Mouse (Mus musculus) CH12.LX (cell line): ENCODE data around the gene Duxbl1. TPM values are rescaled to one million over a fixed set of nuclear protein-coding genes. Genes with fewer than 3 reads are reported as not detected.
"Not testable (repeated sequence)": the region's sequence is repeated elsewhere in the genome, so short reads cannot be mapped to it uniquely, and the experiment has no call there.

ENCODE experiments used
- DNase-seq: peaks from one replicate; pipeline ENCODE4 v3.0.0-alpha.2; 2013; ENCODE audit errors: extremely low read depth
- H3K27ac ChIP-seq: 2 replicates; pipeline ENCODE4 v1.5.1; 2012; ENCODE audit warnings: low read depth, mild to moderate bottlenecking, control low read depth, moderate library complexity; ENCODE audit not compliant: insufficient read depth
- H3K27me3 ChIP-seq: replicated peaks from 2 replicates; pipeline ENCODE3; 2012; ENCODE audit warnings: inconsistent platforms
- H3K36me3 ChIP-seq, 2 experiments: replicated peaks in 1 of 2; 2 replicates each; pipeline versions ENCODE3 to v1.6.1; 2012; ENCODE audit warnings: inconsistent platforms in 1 of 2, low read length in 1 of 2, mild to moderate bottlenecking in 1 of 2, mixed read lengths in 1 of 2, moderate library complexity in 1 of 2; ENCODE audit not compliant: control insufficient read depth in 1 of 2, insufficient read depth in 1 of 2
- H3K4me1 ChIP-seq, 2 experiments: 2 replicates each; pipeline ENCODE4 v1.6.1; 2012; ENCODE audit warnings: inconsistent platforms in 1 of 2, moderate library complexity in 1 of 2; ENCODE audit not compliant: insufficient read depth in 2 of 2, control insufficient read depth in 1 of 2
- H3K4me2 ChIP-seq: 2 replicates; pipeline ENCODE4 v1.6.1; 2012; ENCODE audit warnings: low read depth, mild to moderate bottlenecking, control low read depth; ENCODE audit not compliant: poor library complexity, insufficient read depth, severe bottlenecking
- H3K4me3 ChIP-seq, 3 experiments: fragments of 150-350 bp in 1 of 3; sonication (generic) in 1 of 3; replicated peaks in 1 of 3; 2 replicates each; pipeline versions ENCODE3 to v1.5.1; 2011 to 2012; ENCODE audit warnings: low read depth in 2 of 3, low read length in 2 of 3, mild to moderate bottlenecking in 2 of 3, moderate library complexity in 2 of 3, control low read depth in 1 of 3, improper control_type of control experiment in 1 of 3, inconsistent platforms in 1 of 3, mixed read lengths in 1 of 3; ENCODE audit not compliant: poor library complexity in 1 of 3
- H3K79me2 ChIP-seq: replicated peaks from 2 replicates; pipeline ENCODE4 v1.6.1; 2012; ENCODE audit warnings: mild to moderate bottlenecking, moderate library complexity; ENCODE audit not compliant: control insufficient read depth, poor library complexity, insufficient read depth, severe bottlenecking; ENCODE audit errors: extremely low read depth
- H3K9ac ChIP-seq: 2 replicates; pipeline ENCODE4 v1.6.1; 2012; ENCODE audit warnings: low read depth, mild to moderate bottlenecking, control low read depth, moderate library complexity; ENCODE audit not compliant: insufficient read depth
- H3K9me3 ChIP-seq: replicated peaks from 2 replicates; pipeline ENCODE3; 2012; ENCODE audit warnings: low read length, inconsistent platforms, mixed read lengths
- dilution Hi-C: fragments of 300-500 bp; cut with MboI; formaldehyde crosslinking; loops from 2 replicates; pipeline ENCODE4 v1.14.3; 2020; ENCODE audit warnings: low sequenced_read_pairs; ENCODE audit not compliant: extremely low pct_unique_long_range_greater_than_20kb, extremely low pct_ligation_motif_present
- in situ Hi-C: fragments of 300-500 bp; cut with MboI; formaldehyde crosslinking; loops from 3 replicates; pipeline ENCODE4 v1.14.3; 2019; ENCODE audit warnings: low sequenced_read_pairs, low pct_ligation_motif_present, low pct_unique_long_range_greater_than_20kb, mixed read lengths
- polyA plus RNA-seq: library from polyadenylated mRNA; unstranded; fragments of >175 nt; gene quantifications from 2 replicates; pipeline ENCODE4 v1.2.1, GENCODE M21; 2012; ENCODE audit warnings: low read depth; ENCODE audit not compliant: insufficient read length
- total RNA-seq, 2 experiments: library from RNA; depleted of rRNA; stranded (reverse); fragments of 300-350 nt in 1 of 2; fragments of >200 nt in 1 of 2; gene quantifications; 2 replicates each; pipeline ENCODE4 v1.2.3; 2012 to 2014

The Duxbl1 gene
- total and polyA plus RNA-seq, 3 experiments, result not detected

DNA sequence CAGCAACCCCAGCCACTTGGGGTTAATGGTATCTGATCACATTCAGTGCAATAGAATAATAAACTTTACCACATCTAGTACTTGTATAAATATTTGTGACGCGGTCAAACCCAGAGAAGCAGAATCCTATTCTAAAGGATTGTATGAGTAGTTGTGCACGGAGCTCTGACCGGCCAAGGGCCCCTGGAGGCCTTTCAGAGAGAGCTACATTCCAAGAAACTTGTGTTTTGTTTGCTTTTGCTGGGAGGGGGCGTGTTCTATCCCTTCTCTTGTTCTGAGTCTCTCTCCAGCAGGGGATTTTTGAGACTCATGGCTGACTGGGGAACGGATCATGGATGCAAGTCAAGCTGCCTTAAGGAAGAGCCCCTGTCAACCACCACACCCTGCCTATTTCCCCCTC is 57.1 kb downstream of the Duxbl1 start:
- in situ Hi-C loops, dilution Hi-C loops, H3K36me3 ChIP-seq, H3K9me3 ChIP-seq, H3K4me1 ChIP-seq, H3K9ac ChIP-seq, H3K27me3 ChIP-seq, H3K79me2 ChIP-seq, H3K4me2 ChIP-seq, H3K4me3 ChIP-seq, H3K27ac ChIP-seq, DNase-seq: not testable (repeated sequence)

Other genes starting within 250 kb of the Duxbl1 start
- gene Zcchc24, start 209.5 kb upstream of the Duxbl1 start, total RNA-seq (2012; rRNA removed), result 0.04 and 0.08 TPM in 2 replicates
- 0.05 and 0.09 TPM in 2 replicates for gene Zcchc24, start 209.5 kb upstream of the Duxbl1 start, total RNA-seq (2014; rRNA removed)
- gene Zcchc24, start 209.5 kb upstream of the Duxbl1 start, polyA plus RNA-seq, result 0.40 and 0.44 TPM in 2 replicates
- gene Anxa11, start 136.4 kb upstream of the Duxbl1 start, total RNA-seq (2012; rRNA removed), result 8.4 and 8.8 TPM in 2 replicates
- gene Anxa11, start 136.4 kb upstream of the Duxbl1 start, total RNA-seq (2014; rRNA removed), result 4.6 and 5.0 TPM in 2 replicates
- gene Anxa11, start 136.4 kb upstream of the Duxbl1 start, polyA plus RNA-seq, result 31.4 and 35.0 TPM in 2 replicates
- gene Plac9a, start 75.5 kb upstream of the Duxbl1 start, total RNA-seq (2012; rRNA removed), result not detected in 2 replicates
- gene Plac9a, start 75.5 kb upstream of the Duxbl1 start, total RNA-seq (2014; rRNA removed), result not detected in 2 replicates
- gene Plac9a, start 75.5 kb upstream of the Duxbl1 start, polyA plus RNA-seq, result not detected in 2 replicates
- gene Tmem254a, start 50.9 kb upstream of the Duxbl1 start, total RNA-seq (2012; rRNA removed), result 0.17 and 0.42 TPM in 2 replicates
- gene Tmem254a, start 50.9 kb upstream of the Duxbl1 start, total RNA-seq (2014; rRNA removed), result 0.80 and 0.82 TPM in 2 replicates
- gene Tmem254a, start 50.9 kb upstream of the Duxbl1 start, polyA plus RNA-seq, result 0.93 and 1.3 TPM in 2 replicates
- not detected in 2 replicates for gene Cphx1, start 40.3 kb upstream of the Duxbl1 start, total RNA-seq (2012; rRNA removed)
- gene Cphx1, start 40.3 kb upstream of the Duxbl1 start, total RNA-seq (2014; rRNA removed), result not detected in 2 replicates
- gene Cphx1, start 40.3 kb upstream of the Duxbl1 start, polyA plus RNA-seq, result not detected in 2 replicates
- gene Gm9780, start 64.1 kb downstream of the Duxbl1 start, total RNA-seq (2012; rRNA removed), result not detected in 2 replicates
- not detected in 2 replicates for gene Gm9780, start 64.1 kb downstream of the Duxbl1 start, total RNA-seq (2014; rRNA removed)
- gene Gm9780, start 64.1 kb downstream of the Duxbl1 start, polyA plus RNA-seq, result not detected in 2 replicates
- 7.8 and 10.3 TPM in 2 replicates for gene Tmem254c, start 88.8 kb downstream of the Duxbl1 start, total RNA-seq (2012; rRNA removed)
- 14.1 and 15.2 TPM in 2 replicates for gene Tmem254c, start 88.8 kb downstream of the Duxbl1 start, total RNA-seq (2014; rRNA removed)
- gene Tmem254c, start 88.8 kb downstream of the Duxbl1 start, polyA plus RNA-seq, result 5.0 and 12.0 TPM in 2 replicates
- gene Cphx2, start 102.9 kb downstream of the Duxbl1 start, total RNA-seq (2012; rRNA removed), result not detected in 2 replicates
- not detected in 2 replicates for gene Cphx2, start 102.9 kb downstream of the Duxbl1 start, total RNA-seq (2014; rRNA removed)
- gene Cphx2, start 102.9 kb downstream of the Duxbl1 start, polyA plus RNA-seq, result not detected in 2 replicates
- not detected in 2 replicates for gene Cphx3, start 103.7 kb downstream of the Duxbl1 start, total RNA-seq (2012; rRNA removed)
- not detected in 2 replicates for gene Cphx3, start 103.7 kb downstream of the Duxbl1 start, total RNA-seq (2014; rRNA removed)
- not detected in 2 replicates for gene Cphx3, start 103.7 kb downstream of the Duxbl1 start, polyA plus RNA-seq
- gene Duxbl2, start 139.8 kb downstream of the Duxbl1 start, total RNA-seq (2012; rRNA removed), result not detected in 2 replicates
- not detected in 2 replicates for gene Duxbl2, start 139.8 kb downstream of the Duxbl1 start, total RNA-seq (2014; rRNA removed)
- not detected in 2 replicates for gene Duxbl2, start 139.8 kb downstream of the Duxbl1 start, polyA plus RNA-seq
- not detected in 2 replicates for gene Plac9b, start 203.9 kb downstream of the Duxbl1 start, total RNA-seq (2012; rRNA removed)
- not detected in 2 replicates for gene Plac9b, start 203.9 kb downstream of the Duxbl1 start, total RNA-seq (2014; rRNA removed)
- not detected in 2 replicates for gene Plac9b, start 203.9 kb downstream of the Duxbl1 start, polyA plus RNA-seq
- gene Tmem254b, start 228.5 kb downstream of the Duxbl1 start, total RNA-seq (2012; rRNA removed), result 2.6 and 5.2 TPM in 2 replicates
- gene Tmem254b, start 228.5 kb downstream of the Duxbl1 start, total RNA-seq (2014; rRNA removed), result 4.3 and 6.1 TPM in 2 replicates
- 18.4 and 19.2 TPM in 2 replicates for gene Tmem254b, start 228.5 kb downstream of the Duxbl1 start, polyA plus RNA-seq